Mouse (Mus musculus) kidney, adult 2 months (tissue): Measurements from ENCODE around the gene Tspan4.

Source experiments
- CTCF ChIP-seq: fragments of 200-500 bp; conservative IDR thresholded peaks from 2 replicates; pipeline ENCODE4 v1.5.1; 2011; ENCODE audit warnings: low read depth, mild to moderate bottlenecking, control low read depth, low read length, moderate library complexity, mixed read lengths; ENCODE audit not compliant: insufficient read depth, insufficient read length
- POLR2A ChIP-seq: fragments of 200-500 bp; IDR thresholded peaks from one replicate; pipeline ENCODE4 v1.6.1; 2011; ENCODE audit warnings: low read depth, low read length, control low read depth

GRCm38 (mm10) chr7:141502556-141502905 is 27.5 kb downstream of the Tspan4 start:
- TF ChIP-seq CTCF (no peak), POLR2A (no peak)
